Mouse (Mus musculus) T-cell, adult 2 months (primary cell): ENCODE data around the gene Rasa2.
"Not testable (repeated sequence)": the region's sequence is repeated elsewhere in the genome, so short reads cannot be mapped to it uniquely, and the experiment has no call there.

Experiments
- DNase-seq: peaks from one replicate; pipeline ENCODE4 v3.0.0; 2022; ENCODE audit warnings: low spot score

The Rasa2 gene

DNA sequence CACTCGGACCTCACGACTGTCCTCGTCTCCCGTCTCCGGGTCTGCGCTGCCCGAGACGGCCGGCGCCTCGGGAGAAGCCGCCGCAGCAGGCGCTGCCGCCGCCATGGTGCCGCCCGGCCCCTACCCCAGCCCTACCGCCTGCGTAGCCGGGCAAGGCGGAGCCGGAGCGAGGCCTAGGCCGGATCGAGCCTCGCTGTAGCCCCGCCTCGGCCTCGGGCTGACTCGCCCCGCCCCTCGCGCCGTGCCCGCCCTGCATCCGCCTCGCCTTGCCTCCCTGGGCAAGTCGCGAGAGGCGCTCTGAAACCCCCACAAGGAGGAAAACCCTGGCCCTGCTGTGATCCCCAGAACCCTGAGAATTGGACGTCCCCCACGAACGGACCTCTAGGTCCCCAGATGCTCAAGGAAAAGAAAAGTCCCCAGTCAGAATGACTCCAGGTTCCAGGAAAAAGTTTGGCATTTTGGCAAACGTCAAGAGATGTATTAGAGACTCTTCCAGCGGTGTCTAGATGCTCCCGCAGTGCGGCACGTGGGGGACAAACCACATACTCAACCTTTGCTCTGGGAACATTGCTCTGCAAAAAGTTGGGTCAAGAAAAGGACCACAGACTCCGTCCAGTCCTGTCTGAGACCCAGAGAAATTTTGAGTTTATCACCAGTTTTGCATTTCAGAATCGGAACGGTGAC lies at the start of gene Rasa2:
Gene Rasa2 (minus strand): TSS at position 229 of the 684 bp plus-strand sequence.
- DNase-seq: peak; percentile 94

- no peak for DNase-seq
Measured at GRCm38 (mm10) chr9:96678611-96679010, 47.2 kb upstream of the Rasa2 start.

DNA sequence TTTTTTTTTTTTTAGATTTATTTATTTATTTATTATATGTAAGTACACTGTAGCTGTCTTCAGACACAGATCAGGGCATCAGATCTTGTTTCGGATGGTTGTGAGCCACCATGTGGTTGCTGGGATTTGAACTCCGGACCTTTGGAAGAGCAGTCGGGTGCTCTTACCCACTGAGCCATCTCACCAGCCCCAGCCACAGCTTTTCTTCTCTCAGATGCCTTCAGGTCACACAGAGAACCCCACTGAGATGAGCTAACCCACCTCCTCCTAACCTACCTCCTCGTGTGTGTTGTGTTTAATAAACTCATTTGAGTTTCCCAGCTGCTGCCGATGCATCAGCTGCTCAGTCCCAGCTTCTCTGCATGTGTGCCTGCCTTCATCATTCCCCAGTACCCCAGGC lies 46.3 kb upstream of the Rasa2 start:
- not testable (repeated sequence) for DNase-seq

DNA sequence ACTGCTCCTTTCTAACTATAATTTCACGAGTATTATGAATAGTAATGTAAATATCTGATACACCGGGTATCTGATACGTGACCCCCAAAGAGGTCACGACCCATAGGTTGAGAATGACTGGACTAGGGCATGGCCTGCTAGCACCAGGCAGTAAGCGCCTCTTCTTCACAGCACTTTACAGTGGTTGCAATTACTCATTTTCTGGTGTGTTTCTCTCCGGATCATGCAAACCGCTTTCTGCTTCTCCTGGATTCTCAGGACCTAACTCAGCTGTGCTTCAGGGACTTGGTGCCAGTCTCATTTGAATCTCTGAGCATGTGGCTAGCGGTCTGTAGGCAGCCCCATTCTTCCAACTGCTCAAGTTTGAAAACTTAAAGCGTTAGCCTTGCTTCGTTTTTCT lies 45.3 kb upstream of the Rasa2 start:
- no peak for DNase-seq

- no peak for DNase-seq
Measured at GRCm38 (mm10) chr9:96675763-96676640, 44.6 kb upstream of the Rasa2 start.

DNA sequence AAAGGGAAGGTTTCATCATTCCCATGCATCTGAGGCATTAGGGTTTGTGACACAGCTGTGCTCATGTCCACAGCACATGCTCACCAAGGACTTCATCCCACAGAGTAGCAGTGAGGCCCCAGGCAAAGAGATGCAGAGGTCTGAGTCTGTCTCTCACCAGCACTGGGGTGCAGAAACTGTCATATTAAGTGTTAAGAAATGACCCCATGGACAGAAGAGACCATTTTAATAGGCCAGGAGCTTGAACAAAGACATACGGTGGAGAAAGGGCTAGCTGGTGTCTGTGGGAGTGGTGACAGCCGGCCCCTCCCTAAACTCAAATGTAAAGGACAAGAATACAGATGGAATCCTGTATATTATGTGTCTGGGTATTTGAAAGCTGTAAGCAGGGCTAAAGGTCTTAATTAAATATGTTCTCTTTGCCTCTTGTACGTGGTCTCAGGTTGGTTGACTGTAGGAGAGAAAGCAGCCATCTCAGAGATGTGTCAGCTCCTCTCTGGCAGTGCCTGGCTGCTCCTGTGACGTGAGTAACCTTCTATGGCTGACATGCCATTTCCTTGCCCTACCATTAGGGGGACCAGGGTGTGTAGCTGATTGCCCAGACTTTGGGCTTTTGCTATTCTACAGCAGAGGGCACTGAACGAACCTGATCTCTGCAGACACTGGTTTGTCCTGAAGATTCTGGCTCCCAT lies 43.8 kb upstream of the Rasa2 start:
- DNase-seq: peak; percentile 79

GRCm38 (mm10) chr9:96674301-96674700 lies 42.9 kb upstream of the Rasa2 start:
- DNase-seq: no peak

DNA sequence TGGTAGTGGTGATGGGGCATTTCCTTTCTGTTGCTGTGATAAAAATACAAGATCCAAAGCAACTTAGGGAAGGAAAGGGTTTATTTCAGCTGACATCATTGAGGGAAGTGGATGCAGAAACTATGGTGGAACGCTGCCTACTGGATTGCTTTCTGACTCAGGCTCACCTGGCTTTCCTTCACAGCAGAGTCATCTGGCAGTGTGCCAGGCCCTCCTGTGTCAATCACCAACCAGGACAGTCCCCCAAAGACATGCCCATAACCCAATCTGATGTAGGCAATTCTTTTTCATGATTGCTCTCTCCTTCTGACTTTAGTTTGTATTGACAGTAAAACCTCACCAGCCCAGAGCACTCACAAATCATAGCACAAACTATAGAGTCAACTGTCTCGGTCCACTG lies 41.0 kb upstream of the Rasa2 start:
- DNase-seq: no peak

DNA sequence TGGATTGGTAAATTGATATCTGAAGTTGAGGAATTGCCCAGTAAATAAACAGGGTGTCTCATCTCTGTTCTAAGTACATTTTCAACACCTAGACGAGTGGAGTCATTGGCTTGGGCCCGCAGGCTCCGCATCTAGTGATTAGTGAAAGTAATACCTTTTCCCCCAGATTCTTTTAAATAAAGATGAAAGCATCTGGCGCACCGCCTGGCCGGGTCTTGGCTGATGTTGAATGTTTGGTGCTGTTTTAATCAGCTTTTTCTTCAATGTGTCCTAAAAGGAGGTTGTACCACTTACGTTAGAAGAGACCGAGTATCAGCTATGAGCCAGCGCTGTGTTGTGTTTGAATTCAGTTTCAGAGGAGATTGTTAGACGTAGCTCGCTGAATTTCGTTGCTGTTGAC lies 39.8 kb upstream of the Rasa2 start:
- no peak for DNase-seq

GRCm38 (mm10) chr9:96669877-96670276 lies 38.5 kb upstream of the Rasa2 start:
- peak; percentile 94 for DNase-seq

GRCm38 (mm10) chr9:96668628-96669027 lies 37.2 kb upstream of the Rasa2 start:
- DNase-seq: peak; percentile 47

- DNase-seq: no peak
Measured at GRCm38 (mm10) chr9:96660510-96661244, 29.3 kb upstream of the Rasa2 start.

GRCm38 (mm10) chr9:96659801-96660200 lies 28.4 kb upstream of the Rasa2 start:
- DNase-seq: no peak

GRCm38 (mm10) chr9:96653538-96653937 lies 22.1 kb upstream of the Rasa2 start:
- DNase-seq: no peak

DNA sequence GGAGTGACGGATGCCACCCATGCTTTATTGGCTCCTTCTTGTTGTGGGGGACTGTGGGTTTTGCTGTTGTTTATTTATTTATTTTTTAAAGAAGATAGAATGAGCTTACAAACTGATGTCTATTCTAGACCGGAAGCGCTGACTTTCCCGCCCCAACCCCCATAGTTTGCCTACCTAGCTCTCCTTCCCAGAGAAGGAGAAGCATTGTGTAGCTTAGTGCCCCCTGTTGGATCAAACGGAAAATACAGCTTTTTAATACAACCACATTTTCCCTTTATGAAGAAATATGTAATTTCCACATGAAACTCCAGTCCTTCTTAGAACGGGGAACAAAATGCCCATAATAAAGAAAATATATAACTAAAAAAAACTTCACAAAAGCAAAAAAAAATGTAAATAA lies 21.3 kb upstream of the Rasa2 start:
- peak; percentile 49 for DNase-seq

DNA sequence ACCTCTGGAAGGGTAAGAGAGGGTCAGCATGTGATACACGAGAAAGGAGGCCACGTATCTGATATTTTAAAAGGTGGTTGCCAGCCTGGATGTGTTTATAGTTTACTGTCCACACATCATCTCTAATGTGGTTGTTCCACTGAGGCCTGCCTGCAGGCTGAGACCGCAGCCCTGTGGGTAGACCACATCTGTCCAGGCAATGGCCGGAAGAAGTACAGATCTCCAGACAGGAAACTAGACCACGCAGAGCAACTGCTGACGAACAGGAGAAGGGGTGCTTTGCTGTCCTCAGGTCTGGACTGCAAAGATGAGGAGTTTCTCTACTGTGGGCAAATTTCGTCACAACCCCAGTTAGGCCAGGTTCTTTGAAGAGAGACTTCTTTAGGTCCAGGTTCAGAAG lies 19.4 kb upstream of the Rasa2 start:
- DNase-seq: peak; percentile 15

GRCm38 (mm10) chr9:96649924-96650323 lies 18.5 kb upstream of the Rasa2 start:
- DNase-seq: peak; percentile 70

DNA sequence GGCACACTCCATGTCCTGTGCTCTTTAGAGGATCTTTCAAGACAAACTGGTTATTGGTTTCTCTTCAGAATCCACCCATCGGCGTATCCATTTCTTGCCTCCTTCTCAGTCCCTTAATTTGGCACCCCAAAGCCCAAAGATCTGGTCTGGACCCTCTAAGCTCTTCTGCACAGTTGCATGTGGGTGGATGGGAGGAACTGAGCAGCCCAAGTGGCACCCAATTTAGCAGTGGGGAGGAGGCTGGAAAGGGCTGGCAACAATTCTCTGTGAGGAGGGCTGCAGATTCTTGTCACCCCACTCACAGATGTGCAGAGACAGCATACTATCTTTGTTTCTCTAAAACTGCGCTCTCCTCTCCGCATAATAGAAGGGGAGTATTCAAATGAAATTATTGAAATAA lies 17.9 kb upstream of the Rasa2 start:
- no peak for DNase-seq

DNA sequence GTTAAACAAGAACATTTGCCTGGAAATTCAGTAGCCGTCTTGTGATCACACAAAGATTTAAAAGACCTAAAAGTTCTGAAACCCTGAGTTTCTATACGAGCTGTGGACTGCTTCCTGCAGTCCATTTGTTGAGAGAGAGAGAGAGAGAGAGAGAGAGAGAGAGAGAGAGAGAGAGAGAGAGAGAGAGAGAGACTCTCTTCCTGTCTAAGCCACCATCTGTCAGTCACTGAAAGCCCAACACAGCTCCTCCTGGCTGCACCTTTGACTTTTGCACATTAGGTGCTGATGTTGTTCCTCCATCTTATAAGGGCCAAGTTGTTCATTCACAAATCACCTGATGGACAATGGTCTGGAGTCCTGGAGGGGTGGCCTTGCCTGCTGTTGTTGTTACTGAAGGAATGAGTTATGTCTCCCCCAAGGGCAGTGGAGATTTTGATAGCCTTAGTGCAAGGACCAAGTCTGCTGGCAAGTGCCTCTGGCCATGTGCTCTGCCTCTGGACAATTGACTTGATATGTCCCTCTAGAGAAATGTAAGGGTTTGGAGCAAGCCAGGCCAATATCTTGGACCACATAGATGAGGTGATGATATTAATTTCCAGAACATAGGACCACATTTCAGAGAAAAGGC lies 15.4 kb upstream of the Rasa2 start:
- DNase-seq: no peak

DNA sequence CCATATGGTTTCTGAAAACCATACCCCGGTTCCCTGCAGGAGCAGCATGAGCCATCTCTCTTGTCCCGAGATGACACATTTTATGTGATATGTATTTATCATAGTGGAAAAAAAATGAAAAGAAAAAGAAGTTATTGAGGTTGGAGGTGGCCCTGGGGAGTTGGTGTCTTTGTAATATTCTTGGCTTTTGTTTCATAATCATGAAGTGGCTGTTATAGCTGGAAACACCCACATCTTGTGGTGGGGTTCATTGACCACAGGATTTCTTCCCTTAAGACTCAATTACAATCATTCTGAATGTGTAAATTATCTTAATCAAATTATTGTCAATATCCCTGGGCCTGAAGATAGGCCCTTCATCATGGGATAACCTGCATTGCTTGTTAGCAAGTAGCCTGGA lies 13.4 kb upstream of the Rasa2 start:
- DNase-seq: no peak

DNA sequence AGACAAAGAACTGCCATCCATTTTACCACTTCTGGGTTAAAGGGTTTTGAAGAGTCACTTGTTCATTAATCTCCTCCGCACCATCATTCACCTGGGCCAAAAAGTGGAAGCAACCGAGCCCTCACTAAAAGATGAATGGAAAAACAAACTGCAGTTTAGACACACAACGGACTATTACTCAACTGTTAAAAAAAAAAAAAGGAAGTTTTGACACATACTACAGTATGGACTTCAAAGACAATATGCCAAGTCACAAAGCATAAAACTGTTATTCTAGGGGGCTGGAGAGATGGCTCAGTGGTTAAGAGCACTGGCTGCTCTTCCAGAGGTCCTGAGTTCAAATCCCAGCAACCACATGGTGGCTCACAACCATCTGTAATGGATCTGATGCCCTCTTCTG lies 12.6 kb upstream of the Rasa2 start:
- not testable (repeated sequence) for DNase-seq

DNA sequence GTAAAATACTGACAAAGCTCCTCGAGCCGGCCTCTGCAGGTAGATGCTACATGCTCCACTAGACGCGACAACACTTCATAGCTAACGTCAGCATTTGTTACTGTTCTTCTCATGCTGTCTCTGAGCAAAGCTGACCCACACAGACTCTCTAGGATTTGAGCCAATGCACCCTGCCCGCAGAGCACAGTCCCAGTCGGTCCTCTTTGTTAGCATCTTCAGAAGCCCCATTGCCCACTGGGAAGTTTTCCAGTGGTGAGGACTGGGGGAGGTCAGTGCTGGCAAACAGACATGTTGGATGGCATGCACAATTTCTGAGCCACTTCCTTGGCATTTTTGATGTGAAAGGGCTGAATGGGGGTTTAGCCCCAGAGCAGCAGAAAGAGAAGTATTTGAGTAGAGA lies 8.0 kb upstream of the Rasa2 start:
- no peak for DNase-seq
